Mouse (Mus musculus): ENCODE measurements around the gene Dtnb.

GRCm38 (mm10) chr12:3806703-3807547 lies 234.7 kb downstream of the Dtnb start:
- TF ChIP-seq CTCF (IDR thresholded peaks at IDR 0.05; ENCODE audit: low read depth, low read length): no peak
- TF ChIP-seq POLR2AphosphoS5 (IDR thresholded peaks at IDR 0.05; ENCODE audit: insufficient replicate concordance, low read depth, low read length): no peak
- TF ChIP-seq GATA1 (IDR thresholded peaks at IDR 0.05; ENCODE audit: borderline replicate concordance, low read length): no peak
- no peak for TF ChIP-seq TAL1 (conservative IDR thresholded peaks at IDR 0.05; ENCODE audit: low read depth, low read length)
- no peak for TF ChIP-seq GATA2 (IDR thresholded peaks at IDR 0.05; ENCODE audit: borderline replicate concordance, low read depth, low read length)
